Mouse (Mus musculus) CH12.LX (cell line): ENCODE measurements at regions not wholly inside any gene's neighbourhood (a gene's known extent, or its start where the extent isn't known, plus 50 kb on each side); places are given as distances from the start of the nearest gene placed in this dataset.
"Not testable (repeated sequence)": the region's sequence is repeated elsewhere in the genome, so short reads cannot be mapped to it uniquely, and the experiment has no call there.

Source experiments
- DNase-seq: peaks from one replicate; pipeline ENCODE4 v3.0.0-alpha.2; 2013; ENCODE audit errors: extremely low read depth
- H3K27ac ChIP-seq: 2 replicates; pipeline ENCODE4 v1.5.1; 2012; ENCODE audit warnings: low read depth, mild to moderate bottlenecking, control low read depth, moderate library complexity; ENCODE audit not compliant: insufficient read depth
- H3K27me3 ChIP-seq: replicated peaks from 2 replicates; pipeline ENCODE3; 2012; ENCODE audit warnings: inconsistent platforms
- H3K36me3 ChIP-seq, 2 experiments: replicated peaks in 1 of 2; 2 replicates each; pipeline versions ENCODE3 to v1.6.1; 2012; ENCODE audit warnings: inconsistent platforms in 1 of 2, low read length in 1 of 2, mild to moderate bottlenecking in 1 of 2, mixed read lengths in 1 of 2, moderate library complexity in 1 of 2; ENCODE audit not compliant: control insufficient read depth in 1 of 2, insufficient read depth in 1 of 2
- H3K4me1 ChIP-seq, 2 experiments: 2 replicates each; pipeline ENCODE4 v1.6.1; 2012; ENCODE audit warnings: inconsistent platforms in 1 of 2, moderate library complexity in 1 of 2; ENCODE audit not compliant: insufficient read depth in 2 of 2, control insufficient read depth in 1 of 2
- H3K4me2 ChIP-seq: 2 replicates; pipeline ENCODE4 v1.6.1; 2012; ENCODE audit warnings: low read depth, mild to moderate bottlenecking, control low read depth; ENCODE audit not compliant: poor library complexity, insufficient read depth, severe bottlenecking
- H3K4me3 ChIP-seq, 3 experiments: fragments of 150-350 bp in 1 of 3; sonication (generic) in 1 of 3; replicated peaks in 1 of 3; 2 replicates each; pipeline versions ENCODE3 to v1.5.1; 2011 to 2012; ENCODE audit warnings: low read depth in 2 of 3, low read length in 2 of 3, mild to moderate bottlenecking in 2 of 3, moderate library complexity in 2 of 3, control low read depth in 1 of 3, improper control_type of control experiment in 1 of 3, inconsistent platforms in 1 of 3, mixed read lengths in 1 of 3; ENCODE audit not compliant: poor library complexity in 1 of 3
- H3K79me2 ChIP-seq: replicated peaks from 2 replicates; pipeline ENCODE4 v1.6.1; 2012; ENCODE audit warnings: mild to moderate bottlenecking, moderate library complexity; ENCODE audit not compliant: control insufficient read depth, poor library complexity, insufficient read depth, severe bottlenecking; ENCODE audit errors: extremely low read depth
- H3K9ac ChIP-seq: 2 replicates; pipeline ENCODE4 v1.6.1; 2012; ENCODE audit warnings: low read depth, mild to moderate bottlenecking, control low read depth, moderate library complexity; ENCODE audit not compliant: insufficient read depth
- H3K9me3 ChIP-seq: replicated peaks from 2 replicates; pipeline ENCODE3; 2012; ENCODE audit warnings: low read length, inconsistent platforms, mixed read lengths
- BHLHE40 ChIP-seq: IDR thresholded peaks from 2 replicates; pipeline ENCODE4 v1.6.1; 2011; ENCODE audit warnings: mild to moderate bottlenecking, low read depth, low read length, improper control_type of control experiment
- CHD2 ChIP-seq: IDR thresholded peaks from 2 replicates; pipeline ENCODE4 v1.6.1; 2011; ENCODE audit warnings: low read length, improper control_type of control experiment
- CTCF ChIP-seq, 2 experiments: IDR thresholded peaks in 1 of 2; conservative IDR thresholded peaks in 1 of 2; 2 replicates each; pipeline ENCODE4 v1.5.1; 2011 to 2012; ENCODE audit warnings: low read depth in 2 of 2, low read length in 2 of 2, improper control_type of control experiment in 1 of 2, inconsistent platforms in 1 of 2, mild to moderate bottlenecking in 1 of 2, moderate library complexity in 1 of 2
- EP300 ChIP-seq: IDR thresholded peaks from 2 replicates; pipeline ENCODE4 v1.6.1; 2011; ENCODE audit warnings: low read length, improper control_type of control experiment
- IRF4 ChIP-seq: IDR thresholded peaks from 2 replicates; pipeline ENCODE4 v1.6.1; 2014; ENCODE audit warnings: low read depth, mild to moderate bottlenecking, inconsistent platforms, low read length, improper control_type of control experiment
- JUND ChIP-seq: conservative IDR thresholded peaks from 2 replicates; pipeline ENCODE4 v1.6.1; 2011; ENCODE audit warnings: low read depth, low read length, improper control_type of control experiment
- MYC ChIP-seq: IDR thresholded peaks from 2 replicates; pipeline ENCODE4 v1.6.1; 2011; ENCODE audit warnings: low read depth, mild to moderate bottlenecking, improper control_type of control experiment, low read length
- NRF1 ChIP-seq: IDR thresholded peaks from 2 replicates; pipeline ENCODE4 v1.6.1; 2014; ENCODE audit warnings: low read depth, mild to moderate bottlenecking, inconsistent platforms, low read length, improper control_type of control experiment, moderate library complexity
- TBP ChIP-seq: conservative IDR thresholded peaks from 2 replicates; pipeline ENCODE4 v1.6.1; 2011; ENCODE audit warnings: low read depth, low read length, improper control_type of control experiment
- UBTF ChIP-seq: IDR thresholded peaks from 2 replicates; pipeline ENCODE4 v1.6.1; 2012; ENCODE audit warnings: low read depth, mild to moderate bottlenecking, inconsistent platforms, low read length, improper control_type of control experiment, moderate library complexity
- USF1 ChIP-seq: IDR thresholded peaks from 2 replicates; pipeline ENCODE4 v1.6.1; 2014; ENCODE audit warnings: low read depth, mild to moderate bottlenecking, inconsistent platforms, low read length, improper control_type of control experiment
- ZC3H11A ChIP-seq: IDR thresholded peaks from 2 replicates; pipeline ENCODE4 v1.6.1; 2012; ENCODE audit warnings: low read depth, mild to moderate bottlenecking, inconsistent platforms, low read length, improper control_type of control experiment
- dilution Hi-C: fragments of 300-500 bp; cut with MboI; formaldehyde crosslinking; loops from 2 replicates; pipeline ENCODE4 v1.14.3; 2020; ENCODE audit warnings: low sequenced_read_pairs; ENCODE audit not compliant: extremely low pct_unique_long_range_greater_than_20kb, extremely low pct_ligation_motif_present
- in situ Hi-C: fragments of 300-500 bp; cut with MboI; formaldehyde crosslinking; loops from 3 replicates; pipeline ENCODE4 v1.14.3; 2019; ENCODE audit warnings: low sequenced_read_pairs, low pct_ligation_motif_present, low pct_unique_long_range_greater_than_20kb, mixed read lengths

- H3K4me1 ChIP-seq = no peaks in the 10 kb centered on the region
- dilution Hi-C loops = no loop called here
Observed at GRCm38 (mm10) chr2:53460265-53460664, 268.7 kb downstream of the Arl6ip6 start.

GRCm38 (mm10) chr2:53474455-53474854, 282.9 kb downstream of the Arl6ip6 start:
- H3K27me3 ChIP-seq = no peaks in the 10 kb centered on the region
- in situ Hi-C loops = no loop called here
- H3K79me2 ChIP-seq = no peaks in the 10 kb centered on the region
- no peaks in the 10 kb centered on the region for H3K4me1 ChIP-seq
- no peak for DNase-seq
- H3K27ac ChIP-seq = no peak overlapping the region
- no peak overlapping the region for H3K4me3 ChIP-seq
- no peak for TF ChIP-seq EP300
- TF ChIP-seq, all 38 proteins: peak for 0
- Histone ChIP-seq H3K4me2 (no peak overlapping the region), H3K9ac (no peak overlapping the region), H3K9me3 (no peaks in the 10 kb centered on the region), H3K36me3 (no peaks in the 10 kb centered on the region)
- dilution Hi-C loops = no loop called here

More at GRCm38 (mm10) chr2:53460265-53460664, 268.7 kb downstream of the Arl6ip6 start:
- Histone ChIP-seq H3K4me2 (no peak overlapping the region), H3K9ac (no peak overlapping the region), H3K4me3 (no peak overlapping the region), H3K36me3 (no peaks in the 10 kb centered on the region), H3K27ac (no peak overlapping the region), H3K27me3 (no peaks in the 10 kb centered on the region), H3K9me3 (no peaks in the 10 kb centered on the region), H3K79me2 (no peaks in the 10 kb centered on the region)
- TF ChIP-seq CHD2 = no peak
- TF ChIP-seq CTCF (conservative IDR thresholded peaks at IDR 0.05 in 1 of 2, IDR thresholded peaks at IDR 0.05 in 1 of 2; ENCODE audit: low read depth in 2 of 2, low read length in 2 of 2) = no peak
- no peak for TF ChIP-seq BHLHE40
- TF ChIP-seq JUND = no peak
- no peak for TF ChIP-seq UBTF
- TF ChIP-seq MYC = no peak
- no peak for TF ChIP-seq NRF1
- no peak for TF ChIP-seq IRF4
- no peak for TF ChIP-seq USF1
- no peak for TF ChIP-seq ZC3H11A
- TF ChIP-seq TBP = no peak
- in situ Hi-C loops = no loop called here
- DNase-seq = no peak

- H3K9me3 ChIP-seq, H3K27ac ChIP-seq, DNase-seq, H3K27me3 ChIP-seq, dilution Hi-C loops, H3K79me2 ChIP-seq, H3K4me1 ChIP-seq, in situ Hi-C loops, H3K9ac ChIP-seq, H3K4me3 ChIP-seq, H3K36me3 ChIP-seq, H3K4me2 ChIP-seq: not testable (repeated sequence)
Observed at GRCm38 (mm10) chr2:53479051-53479450, 287.5 kb downstream of the Arl6ip6 start.
